Mouse (Mus musculus) ES-CJ7 (cell line): ENCODE measurements around the gene Slc25a16.

Experiments used
- DNase-seq: peaks from one replicate; pipeline ENCODE4 v3.0.0; 2011; ENCODE audit warnings: low read depth, low spot score

Slc25a16 gene

DNA sequence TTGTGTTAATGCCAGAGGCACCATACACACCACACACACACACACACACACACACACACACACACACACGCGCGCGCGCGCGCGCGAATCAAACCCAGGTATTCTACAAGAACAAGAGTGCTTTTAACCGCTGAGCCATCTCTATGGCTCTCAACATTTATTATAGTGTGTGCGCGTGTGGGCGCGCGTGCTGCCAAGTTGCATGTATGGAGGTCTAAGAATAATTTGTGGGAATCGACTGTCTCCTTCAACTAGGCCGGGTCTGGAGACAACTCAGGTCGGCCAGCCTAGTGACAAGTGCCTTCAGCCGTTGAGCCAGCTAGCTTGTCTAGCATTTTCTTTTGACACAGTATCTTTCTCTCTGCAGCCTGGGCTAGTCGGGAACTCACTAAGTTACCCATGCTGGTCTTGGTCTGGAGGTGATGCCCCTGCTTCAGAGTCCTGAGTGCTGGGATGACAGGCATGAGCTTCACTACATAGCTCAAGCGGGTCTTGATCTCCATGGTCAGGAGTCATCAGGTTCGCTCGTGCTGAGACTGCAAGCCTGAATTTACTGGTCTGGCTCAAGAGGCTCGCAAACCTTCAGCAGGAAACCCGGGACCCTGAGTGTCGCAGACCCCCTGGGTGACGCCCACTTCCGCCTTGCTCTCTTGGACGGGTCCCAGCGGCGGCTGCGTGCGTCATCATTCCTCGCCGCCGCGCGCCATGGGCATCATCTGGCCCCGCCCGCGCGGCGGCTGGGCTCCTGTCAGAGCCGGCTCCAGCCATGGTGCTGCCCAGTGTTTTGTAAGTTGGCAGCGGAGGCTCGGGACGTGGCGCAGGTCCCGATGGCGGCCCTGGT, at the start of gene Slc25a16:
Gene Slc25a16, plus strand, starts transcription at position 709 of the 841 bp plus-strand sequence.
- DNase-seq: peak; percentile 86

DNA sequence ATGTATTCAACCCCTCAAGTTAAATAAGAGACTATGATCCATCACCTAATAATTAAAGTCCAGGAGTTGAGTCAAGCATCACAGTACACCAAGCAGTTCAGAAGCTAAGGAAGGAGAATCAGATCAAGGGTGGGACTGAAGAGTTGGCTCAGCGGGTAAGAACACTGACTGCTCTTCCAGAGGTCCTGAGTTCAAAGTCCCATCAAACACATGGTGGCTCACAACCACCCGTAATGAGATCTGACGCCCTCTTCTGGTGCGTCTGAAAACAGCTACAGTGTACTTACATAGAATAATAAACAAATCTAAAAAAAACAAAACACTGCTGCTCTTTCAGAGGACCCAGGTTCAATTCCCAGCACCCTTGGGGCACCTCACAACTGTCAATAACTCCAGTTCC, 45.6 kb upstream of the Slc25a16 start:
- no peak for DNase-seq

DNA sequence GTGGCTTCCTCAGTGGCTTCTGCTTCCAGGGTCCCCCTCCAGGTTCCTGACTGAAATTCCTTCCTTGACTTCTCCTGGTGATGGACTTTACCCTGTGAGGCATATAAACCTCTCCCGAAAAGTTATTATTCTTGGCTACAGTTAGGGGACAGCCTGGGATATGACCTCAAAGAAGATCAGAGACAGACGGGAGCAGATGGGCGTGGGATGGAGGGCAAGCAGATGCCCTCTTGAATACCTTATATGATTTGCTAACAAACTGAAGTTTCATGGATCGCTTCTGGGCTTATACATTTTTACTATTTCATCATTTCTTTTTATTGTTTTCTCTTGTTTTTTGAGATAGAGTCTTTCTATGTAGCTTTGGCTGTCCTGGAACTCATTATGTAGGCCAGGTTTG, 44.9 kb upstream of the Slc25a16 start:
- no peak for DNase-seq

DNA sequence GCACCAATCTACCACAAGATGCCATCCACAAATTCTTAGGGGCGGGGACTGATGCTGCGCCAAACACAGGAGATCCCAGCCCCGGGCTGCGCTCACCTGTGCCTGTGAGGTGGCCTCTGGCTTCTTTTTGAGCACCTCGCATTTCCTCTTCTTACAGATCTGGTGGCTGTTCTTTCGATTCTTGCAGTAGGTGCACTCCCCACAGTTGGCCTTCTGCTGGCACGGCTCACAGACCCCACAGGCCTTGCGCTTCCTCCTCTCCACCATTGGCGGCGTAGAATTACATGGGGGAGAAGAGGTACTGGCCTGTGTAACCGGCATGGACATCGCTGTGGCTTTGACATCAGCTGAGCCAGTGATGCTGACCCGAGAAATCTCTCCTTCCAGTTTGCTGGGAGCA, 42.4 kb upstream of the Slc25a16 start:
- peak; percentile 30 for DNase-seq

DNA sequence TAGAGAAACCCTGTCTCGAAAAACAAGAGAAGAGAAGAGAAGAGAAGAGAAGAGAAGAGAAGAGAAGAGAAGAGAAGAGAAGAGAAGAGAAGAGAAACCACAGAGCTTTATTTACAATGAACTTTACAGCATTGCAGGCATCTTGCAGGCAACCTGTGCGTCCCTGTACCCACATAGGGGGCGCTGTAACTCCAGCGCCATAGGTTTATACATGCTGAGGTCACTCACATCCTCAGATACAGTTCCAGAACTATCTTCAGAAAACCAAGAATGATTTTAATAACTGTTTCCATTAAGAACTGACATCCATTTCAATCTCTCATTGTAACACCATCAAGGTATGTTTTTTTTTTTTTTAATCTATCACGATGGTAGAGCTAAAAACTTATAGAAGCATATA, 39.2 kb upstream of the Slc25a16 start:
- peak; percentile 78 for DNase-seq

DNA sequence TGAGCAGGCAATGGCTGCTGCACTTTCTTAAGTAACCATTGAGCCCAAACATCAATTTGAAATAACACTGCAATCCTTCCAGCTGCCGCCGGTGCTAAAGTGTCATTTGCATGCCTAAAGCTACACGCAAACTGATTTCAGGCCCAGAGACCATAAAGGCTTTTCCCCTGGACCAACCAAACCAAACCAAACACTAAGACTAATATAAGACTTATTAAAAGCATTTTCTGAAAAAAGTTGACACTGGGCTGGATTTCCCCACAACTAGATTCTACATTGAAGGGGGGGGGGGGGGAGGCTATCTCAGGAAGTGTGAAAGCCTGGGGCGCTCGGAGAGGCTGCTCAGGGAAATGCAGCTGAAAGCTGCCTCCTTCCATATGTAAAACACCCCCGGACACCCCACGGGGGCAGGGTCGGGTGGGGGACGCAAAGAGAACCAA, 36.5 kb upstream of the Slc25a16 start:
- peak; percentile 81 for DNase-seq

DNA sequence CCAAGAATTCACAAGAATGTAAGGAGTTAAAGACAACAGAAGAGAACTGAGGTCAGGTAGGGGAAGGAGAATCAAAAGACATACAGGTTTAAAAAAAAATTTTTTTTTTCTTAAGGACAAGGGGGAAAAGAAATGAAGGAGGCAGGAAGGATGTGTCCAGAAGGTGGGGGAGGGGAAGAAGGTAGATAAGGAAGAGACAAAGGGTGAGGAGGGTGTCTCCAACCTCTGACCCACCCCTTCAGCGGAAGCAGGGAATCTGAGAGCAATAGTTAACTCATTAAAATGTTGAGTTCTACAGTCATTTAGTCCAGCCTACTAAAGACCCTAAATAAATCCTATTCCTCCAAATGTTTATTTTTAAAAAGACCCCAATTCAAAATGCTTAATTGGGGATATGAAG, 35.9 kb upstream of the Slc25a16 start:
- peak; percentile 83 for DNase-seq

DNA sequence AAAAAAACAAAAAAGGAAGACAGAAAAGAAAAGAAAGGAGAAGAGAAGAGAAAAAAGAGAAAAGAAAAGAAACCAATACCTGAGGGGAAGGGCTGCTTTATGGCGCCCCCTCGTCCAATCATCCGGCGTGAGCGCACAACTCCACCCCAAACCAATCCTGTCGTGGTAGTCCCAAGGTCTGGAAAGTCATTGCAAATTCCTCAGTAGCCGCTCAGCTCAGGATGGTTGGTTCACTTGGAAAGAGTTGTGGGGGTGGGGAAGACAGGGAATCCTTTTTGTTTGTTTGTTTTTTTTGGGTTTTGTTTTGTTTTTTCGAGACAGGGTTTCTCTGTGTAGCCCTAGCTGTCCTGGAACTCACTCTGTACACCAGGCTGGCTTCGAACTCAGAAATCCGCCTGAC, 35.0 kb upstream of the Slc25a16 start:
- DNase-seq: peak; percentile 87

DNA sequence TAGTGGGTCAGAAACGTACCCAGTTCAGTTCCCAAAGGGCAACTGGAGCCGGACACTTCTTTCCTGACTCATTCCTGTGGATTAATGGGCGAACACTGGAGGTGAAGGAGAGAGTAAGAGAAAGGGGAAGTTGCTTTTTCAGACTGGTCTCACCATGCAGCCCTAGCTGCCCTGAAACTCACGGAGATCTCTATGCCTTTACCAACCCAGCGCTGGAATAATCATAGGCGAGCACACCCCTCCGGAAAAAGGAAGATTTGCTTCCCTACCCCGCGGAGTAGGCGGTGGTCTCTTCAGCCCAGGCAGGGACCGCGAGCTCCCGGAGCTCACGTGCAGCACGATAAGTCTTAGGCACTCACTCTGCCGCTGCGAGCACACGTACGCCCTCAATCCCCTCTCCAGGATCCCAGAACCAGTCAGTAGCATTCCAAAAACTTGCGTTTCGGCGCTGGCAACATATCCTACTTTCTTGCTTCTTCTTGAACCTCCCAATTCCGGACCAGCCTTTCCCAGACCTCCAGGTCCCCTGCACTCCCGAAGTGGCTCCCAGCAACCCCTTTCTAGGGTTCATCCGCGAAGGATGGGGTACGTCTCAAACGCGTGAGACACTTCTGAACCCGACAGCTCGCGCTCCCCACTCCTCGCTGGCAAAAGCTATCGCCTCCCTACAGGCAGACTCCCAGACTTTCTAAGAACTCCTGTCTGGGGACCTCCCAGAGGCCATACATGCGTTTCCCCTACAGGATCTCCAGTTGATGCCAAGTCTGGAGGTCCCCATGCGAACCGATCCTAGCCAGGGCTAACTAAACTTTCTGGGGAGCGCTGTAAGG, 34.2 kb upstream of the Slc25a16 start:
- peak; percentile 80 for DNase-seq

DNA sequence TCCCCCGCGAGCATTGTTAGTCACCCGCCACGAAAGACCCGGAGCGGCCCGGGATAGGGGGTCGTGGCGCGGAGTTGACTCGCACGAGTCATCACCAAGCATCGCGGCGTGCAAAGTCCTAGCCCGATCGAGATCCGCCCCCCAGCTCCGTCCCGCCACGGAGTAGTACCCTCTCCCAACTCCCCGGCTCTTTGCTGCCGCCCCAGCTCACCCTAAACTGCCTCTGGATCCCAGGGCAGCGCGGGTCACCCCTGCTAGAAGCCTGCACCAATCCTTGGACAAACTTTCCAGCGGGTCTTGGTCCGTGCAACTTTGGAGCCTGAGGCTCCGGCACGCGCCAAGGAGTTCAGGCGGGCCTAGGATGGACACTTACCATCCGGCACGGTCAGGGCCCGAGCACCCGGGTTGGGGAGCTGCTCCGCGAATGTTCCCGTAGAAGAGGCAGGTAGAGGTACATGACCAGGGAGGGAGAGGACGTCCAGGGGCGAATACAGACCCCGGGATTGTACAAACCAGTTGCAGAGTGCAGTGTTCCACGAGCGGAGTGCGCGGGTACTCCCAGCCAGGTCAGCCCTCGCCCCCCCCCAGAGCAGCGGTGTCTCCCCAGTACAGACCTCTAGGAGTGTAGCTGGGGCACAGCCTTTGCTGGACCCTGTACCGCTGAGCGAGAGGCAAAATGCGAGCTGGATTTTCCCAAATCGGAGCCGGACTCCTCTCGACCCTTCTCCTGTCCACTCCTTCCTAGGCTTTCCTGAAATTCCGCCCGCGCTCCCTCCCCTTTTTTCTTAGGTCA, 33.4 kb upstream of the Slc25a16 start:
- peak; percentile 82 for DNase-seq

DNA sequence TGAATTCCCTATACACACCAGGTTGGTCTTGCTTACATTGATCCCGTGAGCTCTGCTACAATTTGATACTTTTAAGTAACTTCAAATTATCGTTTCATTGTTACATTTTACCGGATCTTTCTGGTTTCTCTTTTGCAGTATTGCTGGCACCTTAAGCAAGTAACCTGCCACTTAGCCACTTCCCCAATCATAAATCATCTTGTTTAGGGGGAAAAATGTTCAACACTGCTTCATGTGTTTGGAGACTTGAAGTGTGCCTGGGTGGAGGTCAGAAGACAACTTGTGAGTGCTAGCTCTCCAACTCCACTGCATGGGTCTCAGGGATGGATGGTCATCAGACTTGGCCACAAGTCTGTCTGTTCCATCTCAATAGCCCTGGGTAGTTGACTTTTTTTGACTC, 29.4 kb upstream of the Slc25a16 start:
- peak; percentile 37 for DNase-seq

DNA sequence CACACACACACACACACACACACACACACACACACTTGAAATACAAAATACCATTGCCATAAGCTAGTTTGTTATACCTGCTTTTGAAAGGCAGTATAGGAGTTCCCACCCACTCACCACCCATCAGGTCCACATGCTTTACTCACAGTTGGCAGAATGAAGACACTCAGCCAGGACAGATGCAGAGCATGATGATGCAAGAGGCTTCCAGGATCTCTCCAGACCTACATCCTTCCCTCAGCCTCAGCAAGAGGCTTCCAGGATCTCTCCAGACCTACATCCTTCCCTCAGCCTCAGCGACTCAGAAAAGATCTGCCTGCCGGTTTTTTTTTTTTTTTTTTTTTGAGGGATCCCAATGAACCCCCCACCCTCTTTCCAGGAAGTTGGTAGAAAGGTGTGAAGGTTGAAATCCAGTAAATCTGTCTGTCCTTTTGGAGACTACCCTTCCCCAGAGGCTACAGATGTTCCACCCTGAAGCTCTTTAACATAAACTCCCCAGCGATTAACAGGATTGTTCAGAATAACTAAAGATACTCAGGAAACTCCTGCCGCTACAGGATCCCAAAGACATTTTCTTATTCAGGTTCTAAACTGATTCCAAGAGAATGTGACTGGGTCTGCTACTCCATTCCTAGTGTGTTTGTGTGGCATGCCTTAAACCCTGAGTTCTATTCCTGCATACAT, 27.7 kb upstream of the Slc25a16 start:
- peak; percentile 97 for DNase-seq

DNA sequence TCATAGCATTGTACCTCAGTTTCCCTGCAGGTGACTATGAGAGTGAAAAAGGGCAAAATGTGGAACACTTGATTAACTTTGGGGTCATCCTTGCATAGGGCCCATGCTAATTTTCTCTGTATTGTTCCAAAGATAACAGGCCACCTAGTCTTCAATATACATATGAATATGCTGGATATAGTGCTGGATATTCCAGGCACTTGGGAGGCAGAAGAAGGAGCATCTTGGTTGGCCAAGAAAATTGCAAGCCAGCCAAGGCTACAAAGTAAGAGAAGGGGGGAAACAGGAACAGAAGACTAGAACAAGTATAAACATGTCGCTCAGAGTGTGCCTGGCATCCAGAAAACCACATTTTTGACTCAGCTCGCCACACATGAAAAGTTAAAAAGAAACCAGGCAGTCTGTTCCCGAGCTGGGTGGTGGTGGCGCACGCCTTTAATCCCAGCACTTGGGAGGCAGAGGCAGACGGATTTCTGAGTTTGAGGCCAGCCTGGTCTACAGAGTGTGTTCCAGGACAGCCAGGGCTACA, 27.0 kb upstream of the Slc25a16 start:
- DNase-seq: peak; percentile 55

DNA sequence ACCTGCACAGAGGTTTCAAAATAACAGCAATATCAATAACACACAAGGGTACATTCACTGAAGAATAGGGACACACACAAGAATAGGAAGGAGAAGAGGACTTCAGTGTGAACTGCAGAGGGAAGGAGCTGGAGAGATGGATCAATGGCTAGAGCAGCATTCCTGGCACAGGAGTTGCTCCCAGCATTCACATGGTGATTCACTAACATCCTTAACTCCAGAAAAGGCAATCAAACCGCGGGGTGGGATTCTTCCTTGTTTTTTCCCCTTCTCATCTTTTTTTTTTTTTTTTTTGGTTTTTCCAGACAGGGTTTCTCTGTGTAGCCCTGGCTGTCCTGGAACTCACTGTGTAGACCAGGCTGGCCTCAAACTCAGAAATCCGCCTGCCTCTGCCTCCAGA, 26.0 kb upstream of the Slc25a16 start:
- DNase-seq: peak; percentile 74

DNA sequence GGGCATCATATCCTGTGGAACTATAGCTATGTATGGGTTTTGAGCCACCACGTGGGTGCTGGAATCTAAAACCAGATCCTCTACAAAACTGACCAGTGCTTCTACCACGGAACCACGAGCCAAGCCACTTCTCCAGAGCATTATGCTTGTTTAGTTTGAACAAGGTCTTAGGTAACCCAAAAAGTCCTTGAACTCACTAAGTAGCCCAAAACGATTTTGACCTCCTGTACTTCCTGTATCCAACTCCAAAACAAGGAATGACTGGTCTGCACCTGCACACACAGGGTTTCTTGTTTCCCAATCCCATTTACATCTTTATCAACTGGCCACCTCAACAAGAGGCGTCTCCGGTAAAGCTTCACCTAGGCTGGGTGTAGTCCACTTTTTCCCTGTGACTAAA, 25.0 kb upstream of the Slc25a16 start:
- peak; percentile 94 for DNase-seq

DNA sequence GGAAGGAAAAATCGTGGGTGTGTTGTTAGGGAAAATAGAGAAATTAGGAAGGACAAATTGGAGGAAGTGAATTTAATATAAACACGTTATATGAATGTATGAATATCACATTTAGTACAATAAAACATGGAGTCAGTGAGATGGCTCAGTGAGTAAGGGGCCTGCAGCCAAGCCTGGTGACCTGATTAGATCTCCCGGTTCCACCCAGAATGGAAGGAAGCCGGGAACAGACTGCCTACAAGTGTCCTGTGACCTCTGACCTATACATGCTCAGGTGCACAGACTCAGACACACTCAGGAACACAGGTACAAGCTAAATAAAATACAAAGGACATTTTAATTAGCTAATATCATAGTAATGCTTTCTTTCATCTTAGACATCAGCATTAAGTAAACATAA, 24.4 kb upstream of the Slc25a16 start:
- peak; percentile 55 for DNase-seq

DNA sequence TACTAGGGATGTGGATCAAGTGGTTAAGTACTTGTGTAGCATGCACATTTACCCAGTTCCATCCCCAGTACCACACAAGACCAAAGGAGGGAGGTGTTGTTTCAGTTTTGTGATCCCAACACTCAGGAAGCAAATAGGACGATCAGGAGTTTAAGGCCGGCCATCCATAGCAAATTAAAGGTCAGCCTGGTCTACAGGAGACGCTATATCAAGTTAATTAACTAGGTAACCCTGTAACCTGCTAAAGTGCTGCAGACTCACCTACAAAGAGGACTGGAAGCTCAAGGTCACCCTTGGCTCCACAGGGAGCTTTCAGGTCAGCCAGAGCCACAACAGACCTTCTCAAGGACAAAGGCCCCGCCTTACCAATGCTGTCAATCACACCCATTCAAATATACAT, 23.7 kb upstream of the Slc25a16 start:
- peak; percentile 96 for DNase-seq

DNA sequence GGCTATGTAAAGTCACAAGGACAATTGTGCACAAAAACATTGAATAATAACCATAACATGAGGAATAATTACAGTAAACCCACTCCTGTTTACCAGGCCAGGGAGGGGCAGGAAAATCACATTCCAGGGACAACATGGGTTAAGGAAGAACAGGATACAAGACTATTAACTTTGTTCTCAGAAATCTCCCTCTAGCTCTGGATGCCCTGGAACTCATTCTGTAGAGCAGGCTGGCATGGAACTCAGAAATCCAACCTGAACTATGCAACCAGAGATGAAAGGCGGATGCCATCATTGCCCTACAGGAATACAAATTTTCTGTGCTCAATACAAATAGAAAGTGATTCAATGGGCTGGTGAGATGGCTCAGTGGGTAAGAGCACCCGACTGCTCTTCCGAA, 23.0 kb upstream of the Slc25a16 start:
- peak; percentile 51 for DNase-seq

DNA sequence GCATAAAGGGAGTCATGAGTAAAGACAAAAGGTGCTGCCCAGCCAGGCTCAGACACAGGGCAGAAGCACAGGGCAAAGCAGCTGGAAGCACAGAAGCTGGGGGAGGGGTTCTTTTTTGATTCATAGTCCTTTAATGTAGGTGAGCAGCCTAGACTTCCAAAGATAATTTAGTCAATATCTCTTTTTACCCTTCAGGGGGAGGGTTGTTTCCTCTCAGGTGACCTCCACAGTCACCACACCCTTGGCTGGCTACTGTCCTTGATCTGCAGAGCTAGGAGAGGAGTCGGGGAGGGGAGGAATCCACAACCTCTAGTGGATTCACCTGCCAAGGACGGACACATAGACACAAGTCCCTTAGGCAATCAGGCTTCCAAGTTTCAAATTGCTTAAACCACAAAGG, 22.4 kb upstream of the Slc25a16 start:
- peak; percentile 92 for DNase-seq

DNA sequence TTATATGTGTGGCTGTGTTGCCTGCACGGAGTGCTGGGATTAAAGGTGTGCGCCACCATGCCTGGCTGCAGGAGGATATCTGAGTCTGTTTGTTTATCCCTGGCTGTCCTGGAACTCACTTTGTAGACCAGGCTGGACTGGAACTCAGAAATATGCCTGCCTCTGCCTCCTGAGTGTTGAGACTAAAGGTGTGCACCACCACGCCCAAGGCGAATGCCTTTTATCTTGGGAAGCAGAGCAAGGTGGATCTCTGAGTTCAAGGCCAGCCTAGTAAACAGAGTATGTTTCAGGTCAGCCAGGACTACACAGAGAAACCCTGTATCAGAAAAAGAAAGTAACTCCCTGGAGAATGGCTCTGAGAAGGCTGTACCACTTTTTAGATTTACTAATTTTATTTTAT, 20.3 kb upstream of the Slc25a16 start:
- DNase-seq: peak; percentile 82

DNA sequence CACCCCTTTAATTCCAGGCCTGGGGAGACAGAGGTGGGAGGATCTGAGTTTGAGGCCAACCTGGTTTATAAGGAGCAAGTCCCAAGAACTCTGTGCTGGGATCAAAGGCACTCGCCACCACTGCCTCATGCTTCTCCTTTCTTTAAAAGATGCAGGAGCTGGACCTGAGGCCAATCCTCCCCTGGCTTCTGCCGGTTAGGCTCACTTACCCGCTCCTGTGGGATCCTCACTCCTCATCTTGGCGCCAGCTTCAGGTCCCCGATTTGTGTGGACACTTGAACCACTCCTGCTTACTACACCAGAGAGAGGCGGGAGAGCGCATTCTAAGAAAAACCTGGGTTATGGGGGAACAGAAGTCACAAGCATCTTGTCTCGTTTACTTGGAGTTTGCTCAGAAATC, 18.6 kb upstream of the Slc25a16 start:
- DNase-seq: peak; percentile 60
